Mouse (Mus musculus): ENCODE data around the gene Dop1b.
A peak's percentile ranks its signal among the peaks of the same experiment; 100 is the strongest.

Gene Dop1b

DNA sequence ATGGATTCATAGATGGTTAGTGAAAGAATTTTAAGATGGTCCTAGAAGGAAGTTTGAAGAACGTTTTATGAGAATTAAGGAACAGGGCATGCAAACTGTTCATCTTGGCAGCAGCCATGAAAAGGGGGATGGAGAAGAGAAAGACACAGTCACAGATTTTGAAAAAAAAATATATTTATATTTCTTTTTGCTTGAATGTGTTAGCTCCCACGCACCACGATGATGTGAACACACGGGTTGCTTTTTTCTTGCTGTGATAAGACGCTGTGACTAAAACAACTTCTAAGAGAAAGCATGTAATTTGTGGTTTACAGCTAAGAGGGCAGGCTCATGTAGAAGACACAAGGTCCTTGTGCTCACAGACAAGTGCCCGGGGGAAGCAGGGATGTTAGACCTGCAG lies 115.2 kb downstream of the Dop1b start:
- DNase-seq (ENCODE audit: low read depth, low spot score), result no peak

DNA sequence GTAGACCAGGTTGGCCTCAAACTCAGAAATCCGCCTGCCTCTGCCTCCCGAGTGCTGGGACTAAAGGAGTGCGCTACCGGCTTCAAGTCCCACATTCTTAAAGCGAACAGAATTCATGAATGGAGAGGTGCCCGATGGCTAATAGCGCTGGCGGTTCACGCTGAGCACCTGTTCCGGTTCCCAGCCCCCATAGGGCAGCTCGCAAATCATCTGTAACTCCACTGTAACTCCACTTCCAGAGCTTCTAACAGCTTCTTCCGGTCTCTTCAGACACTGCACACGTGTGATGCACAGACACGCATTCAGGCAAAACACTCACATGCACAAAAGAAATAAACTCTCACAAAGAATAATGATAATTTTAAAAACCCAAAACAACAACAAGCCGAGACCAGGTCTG lies 117.8 kb downstream of the Dop1b start:
- DNase-seq (ENCODE audit: low read depth, low spot score), result no peak

GRCm38 (mm10) chr16:93830071-93830470 lies 118.4 kb downstream of the Dop1b start:
- no peak for DNase-seq (ENCODE audit: low read depth, low spot score)

GRCm38 (mm10) chr16:93830916-93831315 lies 119.2 kb downstream of the Dop1b start:
- no peak for DNase-seq (ENCODE audit: low read depth, low spot score)

GRCm38 (mm10) chr16:93831627-93832395 lies 120.1 kb downstream of the Dop1b start, which contains the start of gene Morc3:
Gene Morc3 (plus strand): TSS chr16:93832121.
- peak; percentile 100 for DNase-seq (ENCODE audit: low read depth, low spot score)

- DNase-seq (ENCODE audit: low read depth, low spot score), result peak; percentile 57
Measured at GRCm38 (mm10) chr16:93832451-93833276, 121.0 kb downstream of the Dop1b start.

GRCm38 (mm10) chr16:93833551-93833950 lies 121.8 kb downstream of the Dop1b start:
- DNase-seq (ENCODE audit: low read depth, low spot score), result no peak

GRCm38 (mm10) chr16:93834076-93834475 lies 122.4 kb downstream of the Dop1b start:
- no peak for DNase-seq (ENCODE audit: low read depth, low spot score)

DNA sequence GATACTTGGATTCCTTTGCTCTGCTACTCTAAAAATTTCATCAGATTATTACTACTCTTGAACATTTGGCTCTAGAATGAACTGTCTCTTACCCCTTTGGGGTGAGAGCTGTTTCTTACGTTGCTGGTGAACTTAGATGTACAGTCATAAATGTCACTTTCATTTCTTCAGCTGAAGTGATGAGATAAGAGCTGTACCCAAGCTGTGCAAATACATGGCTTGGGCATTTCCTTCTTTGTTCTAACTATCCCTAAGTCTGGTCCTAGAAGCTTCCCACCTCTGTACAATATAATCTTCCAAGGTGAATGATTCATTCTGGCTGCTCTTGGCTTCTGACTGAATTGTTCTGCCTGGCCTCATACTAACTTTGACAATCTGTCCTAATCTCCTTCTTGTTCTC lies 127.3 kb downstream of the Dop1b start:
- DNase-seq (ENCODE audit: low read depth, low spot score), result no peak

GRCm38 (mm10) chr16:93850527-93850926 lies 138.8 kb downstream of the Dop1b start:
- DNase-seq (ENCODE audit: low read depth, low spot score), result no peak

DNA sequence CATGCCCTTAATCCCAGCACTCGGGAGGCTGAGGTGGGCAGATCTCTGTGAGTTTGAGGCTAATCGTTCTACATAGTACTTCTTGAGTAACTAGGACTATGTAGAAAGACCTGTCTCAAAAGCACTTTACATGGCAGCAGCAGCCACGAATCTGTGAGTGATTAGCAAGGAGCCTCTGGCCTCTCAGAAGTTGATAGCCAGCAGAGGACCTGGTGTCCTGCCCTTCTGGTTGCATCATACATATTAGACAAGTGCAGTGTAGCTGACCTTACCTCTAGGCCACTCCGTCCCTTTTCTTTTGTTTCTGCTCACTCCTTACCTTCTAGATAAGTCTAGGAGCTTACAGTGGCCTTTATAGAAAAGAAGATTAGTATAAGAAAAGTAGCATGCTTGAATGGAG lies 148.3 kb downstream of the Dop1b start:
- no peak for DNase-seq (ENCODE audit: low read depth, low spot score)

Measured in forelimb bud, embryonic 11.5 days (tissue).